Mouse (Mus musculus) lung, postnatal 10 days (tissue): ENCODE data around the gene Gmppb.

Source experiments
- DNase-seq: peaks from one replicate; pipeline ENCODE4 v3.0.0; 2021

Gene Gmppb

GRCm38 (mm10) chr9:108051931-108052220 is 2.8 kb downstream of the Gmppb start:
- no peak for DNase-seq

GRCm38 (mm10) chr9:108052411-108052810 is 3.4 kb downstream of the Gmppb start:
- DNase-seq, result no peak

DNA sequence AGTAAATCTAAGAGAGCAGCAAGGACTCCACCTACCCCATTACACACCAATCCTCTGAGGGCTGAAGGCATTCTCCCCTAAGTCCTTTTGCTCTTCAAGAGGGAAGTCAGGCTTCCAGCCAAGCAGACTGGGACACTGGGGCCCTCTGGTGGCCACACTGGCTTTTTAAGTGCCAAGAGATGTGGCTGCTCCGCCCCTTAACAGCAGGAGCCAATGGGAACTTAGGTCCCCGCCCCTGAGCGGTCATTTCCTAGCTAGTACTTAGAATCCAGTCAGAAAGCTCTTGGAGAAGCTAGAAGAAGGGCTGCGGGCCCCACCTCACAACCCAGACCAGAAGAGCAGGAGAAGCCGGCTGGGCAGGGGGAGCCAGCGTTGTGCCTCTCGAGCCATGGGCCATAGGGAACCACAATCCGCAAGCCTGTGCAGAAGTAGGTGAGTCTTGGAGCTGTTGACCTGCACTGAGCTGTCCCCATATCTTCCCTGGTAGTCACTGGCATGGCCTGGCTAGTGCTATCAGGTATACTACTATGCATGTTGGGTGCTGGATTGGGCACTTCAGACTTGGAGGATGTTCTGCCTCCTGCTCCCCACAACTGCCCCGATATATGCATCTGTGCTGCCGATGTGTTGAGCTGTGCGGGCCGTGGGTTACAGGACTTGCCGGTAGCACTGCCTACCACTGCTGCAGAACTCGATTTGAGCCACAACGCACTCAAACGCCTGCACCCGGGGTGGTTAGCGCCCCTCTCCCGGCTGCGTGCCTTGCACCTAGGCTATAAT is 4.0 kb downstream of the Gmppb start, which contains the start of gene Amigo3:
TSS of gene Amigo3 (plus strand) at position 275 of the 780 bp plus-strand sequence.
- peak; percentile 98 for DNase-seq

DNA sequence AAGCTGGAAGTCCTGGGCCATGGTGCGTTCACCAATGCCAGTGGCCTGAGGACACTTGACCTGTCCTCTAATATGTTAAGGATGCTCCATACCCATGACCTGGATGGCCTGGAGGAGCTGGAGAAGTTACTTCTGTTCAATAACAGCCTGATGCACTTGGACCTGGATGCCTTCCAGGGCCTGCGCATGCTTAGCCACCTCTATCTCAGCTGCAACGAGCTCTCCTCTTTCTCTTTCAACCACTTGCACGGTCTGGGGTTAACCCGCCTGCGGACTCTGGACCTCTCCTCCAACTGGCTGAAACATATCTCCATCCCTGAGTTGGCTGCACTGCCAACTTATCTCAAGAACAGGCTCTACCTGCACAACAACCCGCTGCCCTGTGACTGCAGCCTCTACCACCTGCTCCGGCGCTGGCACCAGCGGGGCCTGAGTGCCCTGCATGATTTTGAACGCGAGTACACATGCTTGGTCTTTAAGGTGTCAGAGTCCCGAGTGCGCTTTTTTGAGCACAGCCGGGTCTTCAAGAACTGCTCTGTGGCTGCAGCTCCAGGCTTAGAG is 4.7 kb downstream of the Gmppb start:
- no peak for DNase-seq

DNA sequence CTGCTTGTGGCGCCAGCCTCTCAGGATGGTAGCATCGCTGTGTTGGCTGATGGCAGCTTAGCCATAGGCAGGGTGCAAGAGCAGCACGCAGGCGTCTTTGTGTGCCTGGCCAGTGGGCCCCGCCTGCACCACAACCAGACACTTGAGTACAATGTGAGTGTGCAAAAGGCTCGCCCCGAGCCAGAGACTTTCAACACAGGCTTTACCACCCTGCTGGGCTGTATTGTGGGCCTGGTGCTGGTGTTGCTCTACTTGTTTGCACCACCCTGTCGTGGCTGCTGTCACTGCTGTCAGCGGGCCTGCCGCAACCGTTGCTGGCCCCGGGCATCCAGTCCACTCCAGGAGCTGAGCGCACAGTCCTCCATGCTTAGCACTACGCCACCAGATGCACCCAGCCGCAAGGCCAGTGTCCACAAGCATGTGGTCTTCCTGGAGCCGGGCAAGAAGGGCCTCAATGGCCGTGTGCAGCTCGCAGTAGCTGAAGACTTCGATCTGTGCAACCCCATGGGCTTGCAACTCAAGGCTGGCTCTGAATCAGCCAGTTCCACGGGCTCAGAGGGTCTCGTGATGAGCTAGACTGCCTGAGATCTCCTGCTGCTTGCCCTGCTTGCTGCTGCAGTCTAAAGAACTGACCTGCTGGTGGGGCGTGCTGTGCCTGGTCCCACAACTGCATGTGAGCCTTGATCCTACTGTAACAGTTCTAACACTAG is 5.4 kb downstream of the Gmppb start:
- DNase-seq, result no peak

GRCm38 (mm10) chr9:108055061-108055460 is 6.0 kb downstream of the Gmppb start:
- DNase-seq, result no peak

- DNase-seq, result no peak
These were observed 6.7 kb downstream of the Gmppb start for GRCm38 (mm10) chr9:108055661-108056237.

GRCm38 (mm10) chr9:108056361-108057261 is 7.6 kb downstream of the Gmppb start:
- DNase-seq, result no peak

GRCm38 (mm10) chr9:108057262-108057562 is 8.2 kb downstream of the Gmppb start:
- no peak for DNase-seq

- no peak for DNase-seq
These were observed 9.2 kb downstream of the Gmppb start for GRCm38 (mm10) chr9:108058291-108058690.

DNA sequence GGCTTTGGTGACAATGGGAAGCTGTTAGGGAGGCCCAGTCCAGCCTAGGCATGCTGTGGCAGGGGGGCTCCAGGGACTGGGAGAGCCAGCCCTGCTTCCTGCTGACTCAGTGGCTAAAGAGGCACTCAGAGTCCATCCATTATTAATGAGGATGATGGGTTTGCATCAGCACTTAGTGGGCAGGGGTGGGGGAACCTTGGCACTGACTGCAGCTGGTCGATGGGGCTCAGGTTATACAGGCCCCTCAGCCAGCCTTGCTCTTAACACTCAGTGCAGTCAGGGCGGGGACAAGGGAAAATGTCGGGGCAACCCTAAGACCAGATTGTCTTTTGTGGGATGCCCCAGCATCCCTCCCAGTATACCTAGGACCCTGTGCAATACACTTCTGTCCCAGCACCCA is 13.1 kb downstream of the Gmppb start:
- no peak for DNase-seq

DNA sequence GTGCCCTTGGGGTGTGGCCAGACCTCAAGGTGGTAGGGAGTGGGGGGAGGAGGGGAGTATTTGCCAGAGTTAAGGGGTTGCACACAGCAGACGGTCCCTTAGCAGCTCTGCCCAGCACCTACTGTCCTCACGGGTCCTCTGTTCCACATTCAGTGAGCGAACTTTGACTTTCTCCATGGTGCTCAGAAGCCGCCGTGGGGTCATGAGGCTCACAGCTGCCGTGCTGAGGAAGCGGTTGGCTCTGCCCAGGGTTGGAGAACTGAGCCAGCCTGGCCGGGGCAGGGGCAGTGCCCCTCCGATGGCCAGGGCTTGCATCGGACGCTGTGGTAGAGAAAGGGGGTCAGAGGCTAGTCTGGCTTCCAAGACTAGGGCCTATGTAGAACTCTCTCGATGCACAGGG is 14.3 kb downstream of the Gmppb start:
- DNase-seq, result no peak

DNA sequence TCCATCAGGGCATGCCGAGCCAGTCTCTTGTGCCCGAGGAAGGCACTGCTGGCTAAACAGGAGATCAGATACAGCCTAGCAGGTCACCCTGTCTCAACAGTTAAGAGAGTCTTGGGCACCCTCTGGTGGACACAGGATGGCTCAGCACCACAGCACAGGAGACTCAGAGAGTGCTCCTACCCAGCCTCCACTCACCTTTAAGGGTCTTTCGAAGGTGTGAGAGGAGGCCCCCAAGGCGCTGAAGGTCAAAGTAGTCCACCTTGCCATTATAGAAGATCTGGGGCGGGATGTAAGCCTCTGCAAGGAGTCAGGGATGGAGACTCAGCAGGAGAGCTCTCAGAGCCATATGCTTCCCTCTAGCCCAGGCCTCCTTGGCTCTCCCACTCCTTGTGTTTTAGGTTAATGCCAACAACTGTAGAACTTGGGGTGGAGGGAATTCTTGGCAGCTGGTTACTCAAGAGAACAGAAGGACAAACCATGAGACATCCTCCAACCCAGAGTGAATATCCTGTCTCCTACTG is 16.5 kb downstream of the Gmppb start:
- peak; percentile 76 for DNase-seq

DNA sequence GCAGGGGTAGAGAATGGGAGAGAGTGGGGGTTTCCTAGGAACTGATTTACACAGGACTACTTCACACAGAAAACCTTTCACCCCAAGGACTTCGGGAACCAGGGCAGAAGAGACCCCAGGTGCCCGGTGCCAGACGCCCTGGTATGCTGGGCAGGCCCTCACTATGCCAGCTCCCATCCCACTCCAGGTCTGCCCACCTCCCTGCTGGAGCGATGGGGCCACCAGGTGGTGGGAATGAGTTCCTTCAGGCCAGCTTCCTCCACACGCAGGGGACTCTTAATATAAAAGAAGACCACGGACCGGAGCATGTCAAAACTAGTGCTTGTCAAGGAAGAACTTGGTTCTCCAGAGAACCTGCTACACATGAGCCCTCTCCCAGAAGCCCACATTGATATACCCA is 18.2 kb downstream of the Gmppb start:
- DNase-seq, result no peak

- DNase-seq, result peak; percentile 91
These were observed 18.9 kb downstream of the Gmppb start for GRCm38 (mm10) chr9:108067900-108068299.

- DNase-seq, result no peak
These were observed 20.0 kb downstream of the Gmppb start for GRCm38 (mm10) chr9:108069007-108069406.

DNA sequence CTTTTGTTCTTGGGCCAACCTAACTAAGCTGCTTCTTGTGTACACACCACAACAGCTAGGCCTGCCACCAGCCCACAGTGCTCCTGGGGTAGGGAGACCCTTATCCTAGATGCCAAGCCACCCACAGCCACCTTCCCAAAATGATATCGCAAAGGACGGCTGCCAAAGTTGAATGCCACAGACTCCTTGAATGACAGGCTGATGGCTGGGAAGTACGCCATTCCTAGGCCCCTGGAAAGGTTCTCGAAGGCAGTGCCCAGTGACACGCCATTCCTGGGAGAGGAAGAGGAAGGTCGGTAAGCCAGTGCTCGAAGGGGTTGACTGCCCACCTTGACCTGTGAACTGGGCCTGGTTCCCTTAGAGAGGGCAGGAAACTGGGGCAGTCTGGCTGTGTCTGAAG is 20.5 kb downstream of the Gmppb start:
- DNase-seq, result no peak

DNA sequence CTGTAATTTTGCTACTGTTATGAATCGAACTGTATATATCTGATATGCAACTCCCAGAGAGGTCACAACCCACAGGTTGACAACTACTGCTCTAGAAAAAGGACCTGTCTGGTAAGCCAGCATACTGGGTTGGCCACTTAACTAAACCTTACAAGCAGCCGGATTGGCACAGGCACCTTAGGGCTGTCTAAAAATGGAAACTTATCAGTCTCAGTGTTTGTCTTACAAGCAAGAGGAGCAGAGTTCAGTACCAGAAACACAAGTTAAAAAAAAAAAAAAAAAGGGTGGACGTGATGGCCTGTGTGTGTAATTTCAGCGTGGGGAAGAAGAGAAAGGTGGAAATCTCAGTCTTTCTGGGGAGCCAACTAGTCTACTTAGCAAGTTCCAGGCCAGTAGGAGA is 22.8 kb downstream of the Gmppb start:
- DNase-seq, result no peak

- no peak for DNase-seq
These were observed 23.5 kb downstream of the Gmppb start for GRCm38 (mm10) chr9:108072481-108072924.

DNA sequence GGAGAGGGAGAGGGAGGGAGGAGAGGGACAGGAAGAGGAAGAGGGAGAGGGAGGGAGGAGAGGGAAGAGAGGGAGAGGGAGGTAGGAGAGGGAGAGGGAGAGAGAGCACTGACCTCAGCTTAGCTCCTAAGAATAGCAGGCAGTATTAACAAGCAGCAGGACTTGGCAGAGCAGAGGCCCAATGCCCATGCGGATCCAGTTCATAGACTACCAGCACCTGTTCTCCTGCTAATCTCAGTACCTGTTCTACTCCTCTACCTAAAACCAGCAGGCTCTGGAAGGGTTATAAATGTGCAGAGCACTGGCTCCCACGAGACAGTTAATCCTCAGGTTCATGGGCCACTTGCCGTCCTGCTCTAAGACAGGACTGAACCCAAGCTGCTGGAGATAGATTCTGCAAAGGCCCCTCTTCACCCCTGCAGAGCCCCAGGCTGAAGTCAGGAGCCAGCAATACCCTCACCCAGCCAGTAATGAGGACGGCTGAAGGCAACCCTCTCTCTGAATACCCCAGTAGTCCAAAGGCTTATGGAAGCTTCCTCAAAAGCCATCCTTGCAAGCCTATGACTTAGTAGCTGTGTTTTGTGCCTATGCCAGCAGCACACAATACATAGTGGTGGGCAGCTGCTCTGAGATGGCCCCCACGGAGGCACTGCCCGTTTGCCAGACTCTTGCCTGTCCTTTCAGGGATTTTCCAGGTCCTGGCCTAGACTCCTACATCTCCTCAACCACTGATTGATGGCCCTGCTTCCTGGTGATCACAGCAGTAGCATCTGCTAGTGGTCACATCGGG is 24.3 kb downstream of the Gmppb start:
- no peak for DNase-seq

DNA sequence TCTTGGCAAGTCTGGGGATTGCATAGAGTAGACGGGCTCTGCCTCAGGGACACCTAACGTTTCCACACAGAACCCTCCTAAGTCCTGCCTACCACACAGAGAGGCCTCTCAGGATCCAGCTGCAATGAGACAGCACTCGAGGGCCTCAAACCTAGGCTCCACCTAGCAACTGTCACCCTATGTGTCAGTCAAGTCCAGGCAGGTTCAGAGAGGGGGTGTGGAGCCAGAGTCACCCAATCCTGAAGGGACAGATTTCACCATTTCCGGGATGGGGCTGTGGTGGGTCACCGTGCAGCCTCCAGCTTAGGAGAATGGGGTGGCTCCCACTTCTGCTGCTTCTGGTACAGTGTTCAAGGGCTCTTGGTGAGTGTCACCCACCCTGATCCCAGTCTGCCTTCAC is 31.1 kb downstream of the Gmppb start, which contains the start of gene Mst1:
TSS of gene Mst1 (plus strand) at position 269 of the 400 bp plus-strand sequence.
- no peak for DNase-seq

DNA sequence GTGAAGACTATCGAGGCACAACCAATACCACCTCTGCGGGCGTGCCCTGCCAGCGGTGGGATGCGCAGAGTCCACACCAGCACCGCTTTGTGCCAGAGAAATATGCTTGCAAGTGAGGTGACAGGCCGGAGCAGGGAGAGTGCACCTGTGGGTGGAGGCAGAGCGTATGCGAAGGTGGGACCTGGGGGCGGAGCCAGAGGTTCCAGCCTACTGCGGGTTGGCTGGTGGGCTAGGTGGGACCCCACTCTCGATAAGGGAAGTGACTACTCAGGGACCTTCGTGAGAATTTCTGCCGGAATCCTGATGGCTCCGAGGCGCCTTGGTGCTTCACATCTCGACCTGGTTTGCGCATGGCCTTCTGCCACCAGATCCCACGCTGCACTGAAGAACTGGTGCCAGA is 33.5 kb downstream of the Gmppb start:
- peak; percentile 24 for DNase-seq
